Mouse (Mus musculus): Measurements from ENCODE around the gene Pla2g2f. TPM values are rescaled to one million over a fixed set of nuclear protein-coding genes. Genes with fewer than 3 reads are reported as not detected.

Pla2g2f gene
- total RNA-seq, 2 experiments from 2014 or later = 0.10 to 0.12 TPM

DNA sequence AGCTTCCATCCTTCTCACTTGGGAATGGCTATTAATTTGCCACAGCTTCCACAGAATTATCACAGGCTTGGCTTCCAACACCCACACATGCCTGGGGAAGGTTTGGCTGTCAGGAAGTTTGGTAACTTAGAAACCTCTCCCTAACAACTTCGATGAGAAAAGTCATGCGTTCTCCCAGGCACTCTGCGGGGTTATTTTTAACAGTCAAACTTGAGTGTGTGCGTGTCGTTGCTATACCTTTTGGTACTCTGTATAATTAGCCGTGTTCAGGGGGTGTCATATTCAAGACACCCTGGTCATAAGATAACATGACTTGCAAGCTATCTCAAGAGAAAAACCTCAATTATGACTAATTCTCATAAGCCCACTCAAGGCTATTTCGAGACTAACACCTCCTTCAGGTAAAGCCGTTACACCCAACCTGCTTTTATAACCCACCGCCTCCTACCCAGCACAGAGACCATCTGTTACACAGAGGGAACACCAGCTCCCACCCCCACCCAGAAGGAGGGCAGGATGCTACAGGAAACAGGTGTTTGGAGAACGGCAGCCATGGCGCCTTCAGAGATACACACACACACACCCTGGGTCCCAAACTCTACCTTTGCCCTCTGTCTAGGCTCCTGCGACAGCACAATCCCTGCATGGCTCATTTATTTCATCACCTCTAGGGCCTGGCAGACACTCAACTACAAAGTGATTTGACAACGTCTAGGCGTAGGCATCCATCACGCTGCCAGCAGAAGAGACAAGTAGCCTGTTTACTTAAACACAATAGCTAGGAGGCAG, 33.7 kb downstream of the Pla2g2f start:
- DNase-seq = peak; percentile 61 to 67
- intact Hi-C loops (cut with DNase I) = no loop called here

- intact Hi-C loops (cut with DNase I) = no loop called here
Observed at GRCm38 (mm10) chr4:138719264-138719596, 38.2 kb downstream of the Pla2g2f start.

GRCm38 (mm10) chr4:138718586-138719263, 38.7 kb downstream of the Pla2g2f start:
- no peak for DNase-seq
- intact Hi-C loops (cut with DNase I) = no loop called here

More at GRCm38 (mm10) chr4:138719264-138719596, 38.2 kb downstream of the Pla2g2f start:
- DNase-seq = no peak

DNA sequence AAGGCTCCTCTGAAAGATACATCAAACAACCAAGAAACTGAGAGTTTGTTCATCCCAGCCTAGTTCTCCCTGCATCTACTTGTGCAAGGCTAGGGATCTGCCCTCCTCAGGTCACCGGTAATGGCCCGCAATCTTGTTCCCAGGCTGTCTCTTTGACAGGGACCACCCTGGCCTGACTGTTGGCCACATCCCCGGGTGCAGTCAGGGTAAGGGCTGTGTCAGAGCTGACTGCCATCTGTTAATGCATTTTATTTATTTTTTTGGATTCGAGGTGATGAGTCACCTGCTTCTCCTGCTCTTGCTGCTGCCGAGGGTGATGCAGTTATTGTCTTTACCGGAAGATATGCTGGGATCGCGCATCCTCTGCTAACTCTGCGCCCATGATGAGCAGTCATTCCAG, 40.7 kb downstream of the Pla2g2f start:
- no peak for DNase-seq
- intact Hi-C loops (cut with DNase I) = no loop called here

- DNase-seq = no peak
- intact Hi-C loops (cut with DNase I) = no loop called here
Observed at GRCm38 (mm10) chr4:138714186-138714585, 43.2 kb downstream of the Pla2g2f start.

DNA sequence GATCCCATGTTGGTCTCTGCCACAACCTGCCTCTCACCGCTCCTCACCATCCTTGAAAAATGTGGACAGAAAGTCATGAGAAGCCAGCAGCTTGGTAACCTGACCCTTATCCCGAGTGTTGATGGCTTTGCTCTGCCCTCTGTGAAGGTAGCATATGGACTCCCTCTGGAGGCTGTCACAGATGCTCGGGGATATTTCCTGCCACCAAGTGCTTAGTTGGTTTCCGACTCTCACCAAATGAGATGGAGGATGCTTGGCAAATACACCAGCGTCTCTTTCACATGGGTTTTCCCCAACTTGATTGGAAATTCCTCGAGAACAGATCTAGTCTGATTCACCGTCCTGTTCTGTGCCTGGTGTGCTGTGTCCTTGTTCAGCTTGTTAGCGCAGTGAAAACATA, 44.8 kb downstream of the Pla2g2f start:
- no peak for DNase-seq
- intact Hi-C loops (cut with DNase I) = no loop called here

DNA sequence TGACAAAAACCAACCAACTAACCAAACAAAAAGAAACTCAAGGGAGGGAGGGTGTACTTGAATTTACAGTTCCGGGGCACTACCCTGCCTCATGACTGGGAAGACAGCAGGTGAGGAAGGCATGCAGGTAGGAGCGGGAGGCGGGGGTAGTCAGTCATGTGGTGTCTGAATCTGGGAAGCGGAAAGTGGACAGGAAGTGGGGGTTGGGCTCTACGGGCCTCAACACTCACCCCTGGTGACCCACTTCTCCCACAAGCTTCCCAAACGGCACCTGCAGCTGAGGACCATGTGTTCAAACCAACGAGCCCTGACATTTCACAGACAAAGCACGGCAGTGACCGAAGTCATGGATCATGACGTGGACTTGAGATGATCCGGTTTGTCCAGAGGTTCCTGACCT, 45.3 kb downstream of the Pla2g2f start:
- no peak for DNase-seq
- intact Hi-C loops (cut with DNase I) = no loop called here

- DNase-seq = no peak
- intact Hi-C loops (cut with DNase I) = no loop called here
Observed at GRCm38 (mm10) chr4:138711051-138711820, 46.2 kb downstream of the Pla2g2f start.

DNA sequence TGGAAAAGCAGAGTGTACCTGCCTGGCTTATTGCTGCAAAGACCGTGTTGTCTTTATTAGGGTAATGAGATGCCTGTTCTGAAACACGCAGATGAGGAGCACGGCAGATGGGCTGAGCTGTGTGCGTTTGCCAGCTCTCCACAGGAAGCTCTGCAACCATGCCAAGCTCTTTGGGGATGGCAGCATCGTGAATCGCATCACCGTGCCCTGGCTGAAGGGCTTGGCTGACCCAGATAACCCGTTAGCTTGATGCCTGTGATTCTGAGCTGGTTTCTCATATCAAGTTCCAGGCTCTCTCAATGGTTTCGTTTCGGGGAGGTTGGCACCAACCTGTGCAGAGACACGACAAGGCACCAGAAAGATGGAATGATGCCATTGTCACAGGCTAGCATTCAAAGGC, 46.8 kb downstream of the Pla2g2f start:
- intact Hi-C loops (cut with DNase I) = no loop called here
- DNase-seq = no peak

DNA sequence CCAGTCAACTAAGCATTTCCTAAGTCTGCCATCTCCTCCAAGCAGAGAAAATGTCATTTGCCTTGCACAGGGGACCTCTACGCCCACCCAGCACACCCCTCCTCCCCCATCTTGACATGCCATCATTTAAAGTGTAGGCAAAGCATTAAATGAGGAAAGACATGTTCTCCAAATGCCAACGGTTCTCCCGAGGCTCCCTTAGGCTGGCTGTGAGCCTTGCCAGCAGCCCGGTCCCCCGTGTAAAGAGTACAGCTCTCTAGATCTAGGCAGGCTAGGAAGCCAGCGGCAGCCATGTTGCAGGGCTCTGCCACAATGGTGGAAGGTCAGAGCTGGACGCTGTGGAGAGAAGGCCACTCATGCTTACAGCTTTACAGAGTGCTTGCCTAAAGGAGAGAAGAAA, 47.5 kb downstream of the Pla2g2f start:
- intact Hi-C loops (cut with DNase I) = loop anchor here (2.0 kb wide), 2 partner anchors 39 to 83 kb away; no protein-coding TSS in a partner anchor

GRCm38 (mm10) chr4:138709246-138709645, 48.2 kb downstream of the Pla2g2f start:
- intact Hi-C loops (cut with DNase I) = loop anchor here (2.0 kb wide), 2 partner anchors 40 to 84 kb away; no protein-coding TSS in a partner anchor

More for the DNA sequence above, 47.5 kb downstream of the Pla2g2f start:
- no peak for DNase-seq

GRCm38 (mm10) chr4:138708636-138709035, 48.8 kb downstream of the Pla2g2f start:
- intact Hi-C loops (cut with DNase I) = loop anchor here (1.0 to 2.0 kb wide), 3 partner anchors 40 to 143 kb away; no protein-coding TSS in a partner anchor
- DNase-seq = peak; percentile 65 to 76

More at GRCm38 (mm10) chr4:138709246-138709645, 48.2 kb downstream of the Pla2g2f start:
- DNase-seq = no peak

DNA sequence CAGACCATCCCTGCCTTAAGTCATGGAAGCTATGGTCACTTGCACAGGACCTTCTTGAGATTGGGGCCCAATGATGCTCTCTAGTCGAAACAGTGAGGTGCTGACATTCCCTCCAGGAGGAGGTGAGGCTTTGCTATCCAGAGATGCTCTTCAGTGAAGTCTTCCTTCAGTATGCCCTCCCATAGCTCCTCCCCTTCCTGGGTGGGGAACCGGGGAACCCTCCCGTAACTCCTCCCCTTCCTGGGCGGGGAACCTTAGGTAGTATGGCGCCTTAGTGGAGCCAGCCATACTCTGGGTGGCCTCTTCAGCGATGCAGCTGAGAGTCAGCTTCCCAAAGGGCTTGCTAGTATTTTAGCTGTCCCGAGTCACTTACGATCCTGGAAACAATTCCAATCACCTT, 50.8 kb downstream of the Pla2g2f start:
- DNase-seq = no peak
- intact Hi-C loops (cut with DNase I) = no loop called here

DNA sequence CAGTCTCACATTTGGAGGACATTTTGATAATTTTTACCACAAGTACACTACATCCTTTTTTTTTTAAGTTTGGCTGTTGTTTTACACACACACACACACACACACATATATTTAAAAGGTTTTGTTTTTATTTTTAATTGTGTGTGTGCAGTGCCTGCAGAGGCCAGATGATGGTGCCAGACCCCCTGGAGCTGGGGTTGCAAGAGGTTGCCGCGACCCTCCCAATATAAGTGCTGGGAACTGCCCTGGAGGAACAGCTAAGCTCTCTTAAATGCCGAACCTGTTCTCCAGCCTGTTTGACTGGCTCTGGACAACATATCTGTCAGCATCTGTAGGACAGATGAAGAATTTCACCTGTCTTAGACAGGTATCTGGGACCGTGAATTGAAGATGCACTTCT, 53.3 kb downstream of the Pla2g2f start:
- no peak for DNase-seq
- intact Hi-C loops (cut with DNase I) = loop anchor here (5.0 kb wide), 1 partner anchor 142 kb away; no protein-coding TSS in a partner anchor

GRCm38 (mm10) chr4:138703591-138703990, 53.8 kb downstream of the Pla2g2f start:
- DNase-seq = no peak
- intact Hi-C loops (cut with DNase I) = loop anchor here (5.0 kb wide), 1 partner anchor 141 kb away; no protein-coding TSS in a partner anchor

DNA sequence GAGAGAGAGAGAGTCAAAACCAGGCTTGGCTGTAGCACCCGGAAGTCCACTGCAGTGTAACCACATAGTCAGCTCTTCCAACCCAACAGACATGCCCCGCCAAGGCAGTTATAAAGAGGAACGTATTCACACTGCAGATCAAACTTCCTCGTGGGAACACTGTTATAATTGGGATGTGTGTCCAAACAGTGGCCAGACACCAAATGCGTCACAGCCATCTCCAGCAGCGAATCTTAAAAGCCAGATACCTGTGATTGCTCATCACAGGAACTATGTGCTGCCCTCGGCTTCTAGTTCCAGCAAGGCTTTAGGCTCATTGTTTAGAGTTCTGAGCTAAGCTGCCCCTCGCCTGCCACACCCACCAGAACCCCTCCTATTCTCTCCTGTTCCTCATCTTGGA, 54.9 kb downstream of the Pla2g2f start:
- intact Hi-C loops (cut with DNase I) = loop anchor here (5.0 kb wide), 1 partner anchor 140 kb away; no protein-coding TSS in a partner anchor
- no peak for DNase-seq

DNA sequence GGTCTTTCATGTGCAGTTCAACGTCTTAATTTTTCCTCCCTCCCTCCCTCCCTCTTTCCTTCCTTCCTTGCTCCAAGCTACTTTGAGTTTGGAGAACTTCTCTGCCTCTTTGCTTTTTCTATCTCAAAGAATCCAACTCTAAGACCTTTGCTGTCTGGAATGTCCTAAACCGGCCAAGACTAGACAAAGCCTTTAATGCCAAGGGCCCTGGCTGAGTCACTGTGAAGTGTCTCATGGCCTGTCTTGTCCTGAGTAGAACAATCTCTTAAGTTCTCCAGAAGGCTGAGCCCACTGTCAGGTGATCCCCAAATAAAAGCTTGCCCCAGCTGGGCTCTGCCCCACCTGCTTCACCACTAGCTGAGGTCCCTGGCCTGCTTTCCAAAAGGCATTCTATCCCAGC, 55.4 kb downstream of the Pla2g2f start:
- DNase-seq = no peak
- intact Hi-C loops (cut with DNase I) = loop anchor here (5.0 kb wide), 1 partner anchor 140 kb away; no protein-coding TSS in a partner anchor

GRCm38 (mm10) chr4:138701111-138701510, 56.3 kb downstream of the Pla2g2f start:
- intact Hi-C loops (cut with DNase I) = loop anchor here (5.0 kb wide), 1 partner anchor 139 kb away; no protein-coding TSS in a partner anchor

More at GRCm38 (mm10) chr4:138701111-138701510, 56.3 kb downstream of the Pla2g2f start:
- no peak for DNase-seq

Data from heart, postnatal 10 days (tissue).